Mouse (Mus musculus): ENCODE data around the gene Clybl. TPM values are rescaled to one million over a fixed set of nuclear protein-coding genes. Genes with fewer than 3 reads are reported as not detected.

The Clybl gene
- total and polyA plus RNA-seq, 3 experiments: 13.4 to 36.6 TPM; not detected in 1

DNA sequence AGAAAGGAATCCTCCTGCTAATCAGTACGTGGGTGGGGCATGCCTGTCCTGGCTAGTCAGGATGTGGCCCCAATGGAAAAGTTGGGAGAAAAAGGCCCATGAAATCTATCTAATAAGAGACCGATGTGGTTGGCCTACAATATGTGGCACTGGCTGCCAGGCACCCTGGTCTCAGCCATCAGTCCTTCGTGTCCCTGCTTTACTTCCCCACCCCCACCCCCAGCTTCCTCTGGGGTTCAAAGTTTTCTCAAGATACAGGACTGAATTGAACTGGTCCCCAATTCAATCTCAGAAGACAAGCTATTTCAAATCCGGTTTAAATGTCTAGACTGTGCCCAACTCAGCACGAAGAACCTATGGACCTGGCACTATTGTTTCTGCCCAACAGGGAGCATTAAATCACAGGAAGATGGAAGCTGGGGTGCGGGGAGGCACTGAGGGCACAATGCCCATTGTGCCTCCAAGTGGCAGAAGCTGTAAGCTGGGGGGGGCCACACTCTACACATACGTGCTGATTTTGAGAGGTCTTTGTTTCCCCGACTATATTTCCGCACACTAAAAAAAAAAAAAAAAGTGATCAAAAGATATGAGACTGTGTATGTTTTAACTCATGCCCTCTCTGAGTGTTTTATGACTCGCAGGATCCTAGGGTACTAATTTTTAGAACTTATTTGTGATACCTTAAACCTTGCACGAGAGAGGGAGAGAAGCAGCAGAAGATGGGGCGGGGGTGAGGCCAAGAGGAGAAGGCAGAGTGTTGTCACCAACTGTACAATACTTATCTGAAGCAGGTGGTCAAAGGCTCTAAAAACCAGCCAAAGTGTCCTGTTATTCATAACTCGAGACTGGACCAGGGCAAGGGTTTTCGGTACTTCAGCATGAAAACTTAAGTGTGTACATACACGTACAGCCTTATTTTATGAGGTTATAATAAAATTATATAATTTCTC is 199.7 kb downstream of the Clybl start:
- Histone ChIP-seq H3K79me2 (ENCODE audit: control insufficient read depth, insufficient read depth, low read length, poor library complexity) (no peaks in the 10 kb centered on the region), H3K36me3 (ENCODE audit: control insufficient read depth in 1 of 2, insufficient read depth in 2 of 2, low read length in 2 of 2) (no peaks in the 10 kb centered on the region), H3K4me1 (ENCODE audit: control insufficient read depth in 1 of 2, insufficient read depth in 2 of 2, low read length in 2 of 2) (no peaks in the 10 kb centered on the region), H3K27ac (ENCODE audit: control insufficient read depth, low read depth, low read length) (no peak overlapping the region), H3K4me3 (ENCODE audit: control insufficient read depth in 1 of 2, insufficient read depth in 1 of 2, low read depth in 2 of 2, low read length in 2 of 2) (no peak overlapping the region), H3K27me3 (ENCODE audit: control insufficient read depth in 1 of 2, insufficient read depth in 2 of 2, low read length in 2 of 2) (no peaks in the 10 kb centered on the region), H3K9me3 (replicated peaks; ENCODE audit: insufficient read depth, low read length) (no peaks in the 10 kb centered on the region), H3K9ac (ENCODE audit: control insufficient read depth, low read depth, low read length, poor library complexity, severe bottlenecking) (no peak overlapping the region)
- TF ChIP-seq POLR2AphosphoS2 (IDR thresholded peaks at IDR 0.05; ENCODE audit: low read length): no peak
- no peak for TF ChIP-seq CHD1 (IDR thresholded peaks at IDR 0.05; ENCODE audit: low read depth, low read length)
- no peak for DNase-seq (ENCODE audit: low read depth, low spot score)

DNA sequence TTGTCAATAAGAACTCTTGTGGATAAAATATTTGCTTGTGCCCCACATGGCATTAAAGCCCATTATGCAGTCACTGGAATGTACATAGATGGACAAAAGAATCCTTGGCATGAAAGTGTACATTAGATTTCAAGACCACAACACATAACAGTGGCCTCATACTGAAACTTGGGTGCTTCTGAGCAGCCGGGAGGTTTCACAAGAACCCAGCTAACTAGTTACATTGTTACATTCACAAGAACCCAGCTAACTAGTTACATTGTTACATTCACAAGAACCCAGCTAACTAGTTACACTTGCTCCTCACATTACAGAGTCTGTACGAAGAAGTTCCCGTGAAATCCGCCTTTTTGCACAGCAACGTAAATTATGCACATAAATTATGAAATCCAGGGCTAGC is 200.8 kb downstream of the Clybl start:
- Histone ChIP-seq H3K27me3 (ENCODE audit: control insufficient read depth in 1 of 2, insufficient read depth in 2 of 2, low read length in 2 of 2) (no peaks in the 10 kb centered on the region), H3K4me3 (ENCODE audit: control insufficient read depth in 1 of 2, insufficient read depth in 1 of 2, low read depth in 2 of 2, low read length in 2 of 2) (no peak overlapping the region), H3K4me1 (ENCODE audit: control insufficient read depth in 1 of 2, insufficient read depth in 2 of 2, low read length in 2 of 2) (no peaks in the 10 kb centered on the region), H3K79me2 (ENCODE audit: control insufficient read depth, insufficient read depth, low read length, poor library complexity) (no peaks in the 10 kb centered on the region), H3K36me3 (ENCODE audit: control insufficient read depth in 1 of 2, insufficient read depth in 2 of 2, low read length in 2 of 2) (no peaks in the 10 kb centered on the region), H3K9me3 (replicated peaks; ENCODE audit: insufficient read depth, low read length) (no peaks in the 10 kb centered on the region), H3K27ac (ENCODE audit: control insufficient read depth, low read depth, low read length) (no peak overlapping the region), H3K9ac (ENCODE audit: control insufficient read depth, low read depth, low read length, poor library complexity, severe bottlenecking) (no peak overlapping the region)
- TF ChIP-seq MEF2A (IDR thresholded peaks at IDR 0.05; ENCODE audit: extremely low read depth, insufficient replicate concordance, low read depth, low read length, poor library complexity, severe bottlenecking) (no peak), USF2 (IDR thresholded peaks at IDR 0.05; ENCODE audit: borderline replicate concordance in 1 of 2, insufficient read depth in 1 of 2, low read depth in 1 of 2, low read length in 2 of 2) (no peak), NELFE (IDR thresholded peaks at IDR 0.05; ENCODE audit: low read depth, low read length) (no peak), ELF1 (IDR thresholded peaks at IDR 0.05; ENCODE audit: low read depth, low read length) (no peak), CHD2 (IDR thresholded peaks at IDR 0.05; ENCODE audit: low read length) (no peak), MAZ (IDR thresholded peaks at IDR 0.05; ENCODE audit: low read depth, low read length) (no peak)
- DNase-seq (ENCODE audit: low read depth, low spot score): no peak

DNA sequence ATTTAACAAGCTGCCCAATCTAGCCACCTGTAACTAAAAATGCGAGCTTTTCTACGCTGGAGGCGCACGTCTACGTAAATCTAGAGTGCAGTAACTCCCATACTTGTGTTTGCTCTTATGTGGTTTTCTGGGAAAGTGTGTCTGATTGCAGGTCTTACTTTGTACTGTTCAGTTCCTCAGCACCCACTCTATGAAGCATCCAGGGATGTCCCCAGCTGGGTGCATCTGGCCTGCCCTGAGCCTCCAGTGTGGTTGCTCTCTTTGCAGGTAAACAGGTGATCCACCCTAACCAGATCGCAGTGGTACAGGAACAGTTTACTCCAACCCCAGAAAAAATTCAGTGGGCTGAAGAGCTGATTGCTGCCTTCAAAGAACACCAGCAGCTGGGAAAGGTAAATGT is 202.4 kb downstream of the Clybl start:
- Histone ChIP-seq H3K9ac (ENCODE audit: control insufficient read depth, low read depth, low read length, poor library complexity, severe bottlenecking) (no peak overlapping the region), H3K79me2 (ENCODE audit: control insufficient read depth, insufficient read depth, low read length, poor library complexity) (no peaks in the 10 kb centered on the region), H3K27ac (ENCODE audit: control insufficient read depth, low read depth, low read length) (no peak overlapping the region), H3K4me1 (ENCODE audit: control insufficient read depth in 1 of 2, insufficient read depth in 2 of 2, low read length in 2 of 2) (no peaks in the 10 kb centered on the region), H3K4me3 (ENCODE audit: control insufficient read depth in 1 of 2, insufficient read depth in 1 of 2, low read depth in 2 of 2, low read length in 2 of 2) (no peak overlapping the region), H3K9me3 (replicated peaks; ENCODE audit: insufficient read depth, low read length) (no peaks in the 10 kb centered on the region), H3K27me3 (ENCODE audit: control insufficient read depth in 1 of 2, insufficient read depth in 2 of 2, low read length in 2 of 2) (no peaks in the 10 kb centered on the region), H3K36me3 (ENCODE audit: control insufficient read depth in 1 of 2, insufficient read depth in 2 of 2, low read length in 2 of 2) (no peaks in the 10 kb centered on the region)
- no peak for TF ChIP-seq GATA1 (IDR thresholded peaks at IDR 0.05; ENCODE audit: low read depth, low read length)
- TF ChIP-seq MAZ (IDR thresholded peaks at IDR 0.05; ENCODE audit: low read depth, low read length): no peak
- no peak for TF ChIP-seq ETS1 (IDR thresholded peaks at IDR 0.05; ENCODE audit: low read depth, low read length)
- TF ChIP-seq JUND (IDR thresholded peaks at IDR 0.05; ENCODE audit: low read depth, low read length): no peak
- no peak for TF ChIP-seq MYC (IDR thresholded peaks at IDR 0.05; ENCODE audit: low read depth, low read length)
- no peak for TF ChIP-seq ZMIZ1 (IDR thresholded peaks at IDR 0.05; ENCODE audit: low read depth, low read length)
- no peak for TF ChIP-seq POLR2AphosphoS2 (IDR thresholded peaks at IDR 0.05; ENCODE audit: low read length)
- TF ChIP-seq MEF2A (IDR thresholded peaks at IDR 0.05; ENCODE audit: extremely low read depth, insufficient replicate concordance, low read depth, low read length, poor library complexity, severe bottlenecking): no peak
- no peak for TF ChIP-seq ZNF384 (IDR thresholded peaks at IDR 0.05; ENCODE audit: low read depth, low read length)
- TF ChIP-seq HCFC1 (IDR thresholded peaks at IDR 0.05; ENCODE audit: low read depth, low read length): no peak
- TF ChIP-seq ZC3H11A (IDR thresholded peaks at IDR 0.05; ENCODE audit: low read depth, low read length): no peak
- TF ChIP-seq EP300 (IDR thresholded peaks at IDR 0.05; ENCODE audit: low read depth in 1 of 2, low read length in 2 of 2): no peak
- no peak for TF ChIP-seq RCOR1 (IDR thresholded peaks at IDR 0.05; ENCODE audit: low read depth, low read length)
- no peak for TF ChIP-seq RAD21 (IDR thresholded peaks at IDR 0.05; ENCODE audit: low read depth, low read length)
- TF ChIP-seq ZKSCAN1 (IDR thresholded peaks at IDR 0.05; ENCODE audit: low read depth, low read length): no peak
- no peak for TF ChIP-seq CHD1 (IDR thresholded peaks at IDR 0.05; ENCODE audit: low read depth, low read length)
- DNase-seq (ENCODE audit: low read depth, low spot score): no peak
